Mouse (Mus musculus): Measurements from ENCODE around the gene Hist1h2br. TPM values are rescaled to one million over a fixed set of nuclear protein-coding genes. Genes with fewer than 3 reads are reported as not detected.
"Not testable (repeated sequence)": the region's sequence is repeated elsewhere in the genome, so short reads cannot be mapped to it uniquely, and the experiment has no call there.

The Hist1h2br gene
- polyA plus RNA-seq (2016; fragmentation: Nextera tagmentation; extraction: Ambion mirVana): 18.7 and 25.8 TPM in 2 replicates

GRCm38 (mm10) chr13:21833461-21833860 is at the start of gene Hist1h2br, which contains the start of gene Hist1h2ap:
TSS of gene Hist1h2br (plus strand) at chr13:21833743.
TSS of gene Hist1h2ap (minus strand) at chr13:21833507.
- not testable (repeated sequence) for H3K4me3 ChIP-seq; H3K4me1 ChIP-seq; H3K4me2 ChIP-seq (replicated peaks); H3K27me3 ChIP-seq (replicated peaks); H3K9me3 ChIP-seq; H3K9ac ChIP-seq; H3K27ac ChIP-seq; H3K36me3 ChIP-seq
- no CpG with 5 or more reads among the region's 24 CpGs for WGBS
- peak; percentile 96 for ATAC-seq (ENCODE audit: low FRiP score, low read depth)

- Histone ChIP-seq H3K4me2 (replicated peaks) (peak overlapping the region; percentile 69), H3K9me3 (no peaks in the 10 kb centered on the region), H3K27ac (peak overlapping the region; percentile 15; the same call in 1 of the 2 replicates), H3K4me3 (no peak overlapping the region), H3K36me3 (no peaks in the 10 kb centered on the region), H3K9ac (0 out of 2 replicates have a peak overlapping the region, but pooled peaks have one; percentile 26), H3K27me3 (replicated peaks) (no peaks in the 10 kb centered on the region), H3K4me1 (peaks cover 37% of the 10 kb centered on the region)
- 10% methylated on average over 6 of the region's 6 CpGs for WGBS
- ATAC-seq (ENCODE audit: low FRiP score, low read depth): no peak
Observed at GRCm38 (mm10) chr13:21784311-21784710, 49.2 kb upstream of the Hist1h2br start.

- Histone ChIP-seq H3K4me2 (replicated peaks) (peak overlapping the region; percentile 57), H3K9me3 (no peaks in the 10 kb centered on the region), H3K4me1 (peaks cover 30% of the 10 kb centered on the region), H3K4me3 (peak overlapping the region; percentile 29), H3K36me3 (no peaks in the 10 kb centered on the region), H3K27me3 (replicated peaks) (no peaks in the 10 kb centered on the region), H3K9ac (peak overlapping the region; percentile 44; the same call in 1 of the 2 replicates), H3K27ac (0 out of 2 replicates have a peak overlapping the region, but pooled peaks have one; percentile 16)
- WGBS: 4% methylated on average over 8 of the region's 8 CpGs
- no peak for ATAC-seq (ENCODE audit: low FRiP score, low read depth)
Observed at GRCm38 (mm10) chr13:21786189-21786898, 47.2 kb upstream of the Hist1h2br start.

- not testable (repeated sequence) for H3K27me3 ChIP-seq (replicated peaks); H3K9me3 ChIP-seq; H3K36me3 ChIP-seq
- ATAC-seq (ENCODE audit: low FRiP score, low read depth): peak; percentile 93
- Histone ChIP-seq H3K4me2 (replicated peaks) (peak within 1 kb of the TSS; percentile 57), H3K27ac (peak within 1 kb of the TSS; percentile 68), H3K4me1 (peaks cover 30% of the 10 kb centered on the region), H3K9ac (peak within 1 kb of the TSS; percentile 44; the same call in 1 of the 2 replicates), H3K4me3 (peak within 1 kb of the TSS; percentile 29)
- WGBS: under 1% methylated on average over 44 of the region's 63 CpGs
Observed at GRCm38 (mm10) chr13:21786899-21787629, 46.5 kb upstream of the Hist1h2br start, which contains the start of the genes Hist1h2an and Hist1h2bp. TSS of gene Hist1h2an (minus strand) at chr13:21787218. TSS of gene Hist1h2bp (plus strand) at chr13:21787461.

- no peaks in the 10 kb centered on the region for H3K27me3 ChIP-seq (replicated peaks)
- peaks cover 24% of the 10 kb centered on the region for H3K4me1 ChIP-seq
- WGBS: 10% methylated on average over 16 of the region's 21 CpGs
- H3K36me3 ChIP-seq: no peaks in the 10 kb centered on the region
- ATAC-seq (ENCODE audit: low FRiP score, low read depth): peak; percentile 46
- H3K9me3 ChIP-seq: no peaks in the 10 kb centered on the region
- peak overlapping the region; percentile 40; the same call in 1 of the 2 replicates for H3K9ac ChIP-seq
- H3K27ac ChIP-seq: no peak overlapping the region; the same call in 1 of the 2 replicates
- peak overlapping the region; percentile 13; the same call in 1 of the 2 replicates for H3K4me3 ChIP-seq
- H3K4me2 ChIP-seq (replicated peaks): peak overlapping the region; percentile 56
Observed at GRCm38 (mm10) chr13:21787760-21788593, 45.6 kb upstream of the Hist1h2br start.

GRCm38 (mm10) chr13:21789925-21790324 is 43.6 kb upstream of the Hist1h2br start:
- H3K4me3 ChIP-seq: no peak overlapping the region
- no peaks in the 10 kb centered on the region for H3K9me3 ChIP-seq
- H3K36me3 ChIP-seq: no peaks in the 10 kb centered on the region
- no peak overlapping the region for H3K4me2 ChIP-seq (replicated peaks)
- no peak overlapping the region for H3K9ac ChIP-seq
- no peak for ATAC-seq (ENCODE audit: low FRiP score, low read depth)
- no peak overlapping the region for H3K27ac ChIP-seq
- H3K27me3 ChIP-seq (replicated peaks): no peaks in the 10 kb centered on the region
- H3K4me1 ChIP-seq: peaks cover 16% of the 10 kb centered on the region
- 57% methylated on average over 6 of the region's 6 CpGs for WGBS

- no peak overlapping the region for H3K27ac ChIP-seq
- 5% methylated on average over 18 of the region's 18 CpGs for WGBS
- no peak for ATAC-seq (ENCODE audit: low FRiP score, low read depth)
- no peaks in the 10 kb centered on the region for H3K9me3 ChIP-seq
- H3K4me2 ChIP-seq (replicated peaks): peak overlapping the region; percentile 49
- H3K4me1 ChIP-seq: peaks cover 16% of the 10 kb centered on the region
- no peaks in the 10 kb centered on the region for H3K36me3 ChIP-seq
- H3K4me3 ChIP-seq: no peak overlapping the region
- 0 out of 2 replicates have a peak overlapping the region, but pooled peaks have one; percentile 35 for H3K9ac ChIP-seq
- no peaks in the 10 kb centered on the region for H3K27me3 ChIP-seq (replicated peaks)
Observed at GRCm38 (mm10) chr13:21790601-21791283, 42.8 kb upstream of the Hist1h2br start.

GRCm38 (mm10) chr13:21795584-21795983 is 38.0 kb upstream of the Hist1h2br start:
- no peak overlapping the region for H3K4me3 ChIP-seq
- H3K9me3 ChIP-seq: no peaks in the 10 kb centered on the region
- H3K4me2 ChIP-seq (replicated peaks): no peak overlapping the region
- no peak overlapping the region for H3K27ac ChIP-seq
- peaks cover 5% of the 10 kb centered on the region; the same call in 1 of the 2 replicates for H3K4me1 ChIP-seq
- H3K27me3 ChIP-seq (replicated peaks): no peaks in the 10 kb centered on the region
- ATAC-seq (ENCODE audit: low FRiP score, low read depth): no peak
- no peak overlapping the region for H3K9ac ChIP-seq
- WGBS: 93% methylated on average over 7 of the region's 7 CpGs
- no peaks in the 10 kb centered on the region for H3K36me3 ChIP-seq

- H3K4me3 ChIP-seq; H3K4me1 ChIP-seq; H3K27ac ChIP-seq; ATAC-seq (ENCODE audit: low FRiP score, low read depth); H3K4me2 ChIP-seq (replicated peaks); H3K9ac ChIP-seq; H3K36me3 ChIP-seq; H3K27me3 ChIP-seq (replicated peaks); H3K9me3 ChIP-seq: not testable (repeated sequence)
Observed at GRCm38 (mm10) chr13:21797163-21797562, 36.4 kb upstream of the Hist1h2br start.

GRCm38 (mm10) chr13:21803058-21803457 is 30.5 kb upstream of the Hist1h2br start:
- not testable (repeated sequence) for H3K36me3 ChIP-seq; H3K9ac ChIP-seq; H3K4me3 ChIP-seq; H3K27ac ChIP-seq; H3K27me3 ChIP-seq (replicated peaks); H3K4me1 ChIP-seq; H3K4me2 ChIP-seq (replicated peaks); H3K9me3 ChIP-seq
- WGBS: no CpG with 5 or more reads among the region's 4 CpGs
- ATAC-seq (ENCODE audit: low FRiP score, low read depth): peak; percentile 83

GRCm38 (mm10) chr13:21810073-21810472 is 23.5 kb upstream of the Hist1h2br start, which contains the start of the genes Hist1h2bq and Hist1h2ao:
TSS of gene Hist1h2bq (minus strand) at chr13:21810197.
TSS of gene Hist1h2ao (plus strand) at chr13:21810465.
- no CpG with 5 or more reads among the region's 23 CpGs for WGBS
- ATAC-seq (ENCODE audit: low FRiP score, low read depth): peak; percentile 97

More at GRCm38 (mm10) chr13:21810073-21810472, 23.5 kb upstream of the Hist1h2br start, which contains the start of the genes Hist1h2bq and Hist1h2ao:
- not testable (repeated sequence) for H3K27me3 ChIP-seq (replicated peaks); H3K4me3 ChIP-seq; H3K36me3 ChIP-seq; H3K9me3 ChIP-seq; H3K27ac ChIP-seq; H3K4me2 ChIP-seq (replicated peaks); H3K9ac ChIP-seq; H3K4me1 ChIP-seq
